Mouse (Mus musculus): ENCODE measurements around the gene Prkcg.

DNA sequence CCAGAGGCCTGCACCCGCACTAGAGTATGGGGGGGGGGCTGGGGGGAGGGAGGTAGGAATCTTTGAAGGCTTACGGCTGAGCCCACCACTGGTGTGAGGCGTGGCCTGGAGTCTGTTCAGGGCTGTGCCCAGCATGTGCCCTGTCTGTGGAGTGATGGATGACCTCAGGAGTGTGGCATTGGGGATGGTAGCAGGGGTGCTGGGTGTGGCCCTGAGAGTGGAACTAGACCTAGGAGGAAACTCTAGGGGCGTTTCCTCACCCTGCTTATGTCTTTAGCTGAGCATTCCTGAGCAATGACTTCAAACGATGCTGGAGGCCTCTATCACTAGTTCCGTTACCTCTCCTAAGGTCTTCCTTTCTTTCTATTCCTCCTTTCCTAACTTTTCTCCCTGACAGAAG lies 2.2 kb downstream of the Prkcg start:
- no peak for TF ChIP-seq CTCF (IDR thresholded peaks at IDR 0.05; ENCODE audit: borderline replicate concordance, extremely low read depth, insufficient read depth, insufficient read length)
- TF ChIP-seq POLR2A (IDR thresholded peaks at IDR 0.05; ENCODE audit: borderline replicate concordance, extremely low read depth, insufficient read depth, insufficient read length, poor library complexity, severe bottlenecking), result no peak
